Mouse (Mus musculus): Measurements from ENCODE around the gene Epop. TPM values are rescaled to one million over a fixed set of nuclear protein-coding genes. Genes with fewer than 3 reads are reported as not detected.

Gene Epop
- polyA plus RNA-seq, 1 experiment from 2014 or later = 13.0 TPM

DNA sequence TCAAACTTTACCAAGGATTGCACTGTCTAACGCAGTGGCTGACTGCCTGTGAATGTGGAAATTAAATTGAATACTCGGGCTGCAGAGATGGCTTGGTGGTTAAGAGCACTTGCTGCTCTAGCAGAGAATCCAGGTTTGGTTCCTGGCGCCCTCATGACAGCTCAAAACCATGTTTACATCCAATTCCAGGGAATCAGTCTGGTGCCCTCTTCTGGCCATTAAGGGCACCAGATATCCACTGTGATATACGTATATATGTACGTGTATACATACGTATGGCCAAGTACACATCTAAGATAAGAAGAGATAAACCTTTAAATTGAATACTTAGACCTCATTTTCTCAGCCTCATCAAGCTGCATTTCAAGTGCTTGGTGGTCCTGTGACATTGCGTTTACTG lies 36.7 kb upstream of the Epop start:
- peaks cover 14% of the 10 kb centered on the region for H3K27me3 ChIP-seq (replicated peaks; ENCODE audit: low read depth, poor library complexity, severe bottlenecking)
- no peak overlapping the region for H3K4me3 ChIP-seq
- peaks cover 74% of the 10 kb centered on the region for H3K4me1 ChIP-seq

GRCm38 (mm10) chr11:97665431-97665830 lies 35.9 kb upstream of the Epop start:
- Histone ChIP-seq H3K27me3 (replicated peaks; ENCODE audit: low read depth, poor library complexity, severe bottlenecking) (peaks cover 22% of the 10 kb centered on the region), H3K4me1 (peaks cover 74% of the 10 kb centered on the region), H3K4me3 (peak overlapping the region; percentile 92), H3K9me3 (no peaks in the 10 kb centered on the region), H3K27ac (replicated peaks) (no peak overlapping the region), H3K36me3 (replicated peaks) (peaks cover 55% of the 10 kb centered on the region)
- no peak for DNase-seq (ENCODE audit: low spot score)
- WGBS = 88% methylated on average over 13 of the region's 13 CpGs

More for the DNA sequence above, 36.7 kb upstream of the Epop start:
- Histone ChIP-seq H3K9me3 (no peaks in the 10 kb centered on the region), H3K27ac (replicated peaks) (no peak overlapping the region), H3K36me3 (replicated peaks) (peaks cover 63% of the 10 kb centered on the region)
- DNase-seq (ENCODE audit: low spot score) = no peak
- 95% methylated on average over 7 of the region's 7 CpGs for WGBS

- Histone ChIP-seq H3K9me3 (no peaks in the 10 kb centered on the region), H3K36me3 (replicated peaks) (peaks cover 49% of the 10 kb centered on the region), H3K27ac (replicated peaks) (peak overlapping the region; percentile 97), H3K27me3 (replicated peaks; ENCODE audit: low read depth, poor library complexity, severe bottlenecking) (peaks cover 23% of the 10 kb centered on the region), H3K4me1 (peaks cover 71% of the 10 kb centered on the region), H3K4me3 (peak overlapping the region; percentile 92)
- peak; percentile 44 for DNase-seq (ENCODE audit: low spot score)
- 20% methylated on average over 6 of the region's 6 CpGs for WGBS
These were observed 35.3 kb upstream of the Epop start for GRCm38 (mm10) chr11:97664771-97665240.

GRCm38 (mm10) chr11:97664339-97664665 lies 34.8 kb upstream of the Epop start:
- H3K9me3 ChIP-seq = no peaks in the 10 kb centered on the region
- peaks cover 71% of the 10 kb centered on the region for H3K4me1 ChIP-seq
- H3K4me3 ChIP-seq = peak overlapping the region; percentile 92
- no peak for DNase-seq (ENCODE audit: low spot score)
- H3K27me3 ChIP-seq (replicated peaks; ENCODE audit: low read depth, poor library complexity, severe bottlenecking) = peaks cover 26% of the 10 kb centered on the region
- peak overlapping the region; percentile 97 for H3K27ac ChIP-seq (replicated peaks)
- H3K36me3 ChIP-seq (replicated peaks) = peaks cover 44% of the 10 kb centered on the region
- under 1% methylated on average over 6 of the region's 8 CpGs for WGBS

DNA sequence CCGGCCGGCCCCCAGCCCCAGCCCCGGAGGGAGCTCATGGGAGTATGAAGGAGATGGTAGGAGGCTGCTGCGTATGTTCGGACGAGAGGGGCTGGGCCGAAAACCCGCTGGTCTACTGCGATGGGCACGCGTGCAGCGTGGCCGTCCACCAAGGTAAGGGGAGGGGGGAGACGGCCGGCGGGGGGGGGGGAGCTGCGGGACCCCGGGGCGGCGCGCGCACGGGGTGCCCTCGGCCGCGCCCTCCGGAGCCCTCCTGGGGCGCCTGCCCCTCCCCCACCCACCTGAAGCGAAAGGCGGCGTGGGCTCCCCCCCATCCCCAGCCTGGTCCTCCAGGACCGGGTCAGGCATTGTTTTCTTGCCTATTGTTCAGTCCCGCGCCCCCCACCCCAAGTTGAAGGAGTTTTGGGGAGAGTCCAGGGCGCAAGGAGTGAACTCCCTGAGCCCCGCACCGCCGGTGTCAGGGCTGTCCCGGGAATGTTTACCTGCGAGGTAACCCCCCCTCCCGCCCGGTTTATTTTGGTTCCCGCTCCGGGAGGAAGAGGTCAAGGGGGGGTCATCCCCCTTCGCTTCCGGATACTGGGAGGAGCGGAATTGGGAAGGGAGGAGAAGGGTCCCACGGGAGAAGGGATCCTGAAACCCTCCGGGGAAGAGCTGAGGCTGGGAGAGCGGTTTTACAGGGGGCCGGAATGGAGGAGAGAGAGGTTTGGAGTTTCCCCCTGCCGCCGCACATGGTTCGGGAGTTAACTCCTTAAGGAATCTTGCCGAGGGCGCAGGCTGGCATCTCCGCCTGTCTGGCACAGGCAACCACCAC lies 34.2 kb upstream of the Epop start:
- Histone ChIP-seq H3K9me3 (no peaks in the 10 kb centered on the region), H3K4me3 (peak overlapping the region; percentile 92), H3K36me3 (replicated peaks) (peaks cover 38% of the 10 kb centered on the region), H3K27ac (replicated peaks) (peak overlapping the region; percentile 97), H3K27me3 (replicated peaks; ENCODE audit: low read depth, poor library complexity, severe bottlenecking) (peaks cover 31% of the 10 kb centered on the region), H3K4me1 (peaks cover 71% of the 10 kb centered on the region)
- WGBS = 1% methylated on average over 51 of the region's 57 CpGs
- DNase-seq (ENCODE audit: low spot score) = peak; percentile 74

GRCm38 (mm10) chr11:97662893-97663527 lies 33.5 kb upstream of the Epop start, which contains the start of gene Mllt6:
TSS of gene Mllt6 (plus strand) at chr11:97663414.
- Histone ChIP-seq H3K9me3 (no peaks in the 10 kb centered on the region), H3K27me3 (replicated peaks; ENCODE audit: low read depth, poor library complexity, severe bottlenecking) (peaks cover 34% of the 10 kb centered on the region), H3K27ac (replicated peaks) (peak within 1 kb of the TSS; percentile 97), H3K4me3 (peak within 1 kb of the TSS; percentile 92), H3K4me1 (peaks cover 66% of the 10 kb centered on the region), H3K36me3 (replicated peaks) (peaks cover 31% of the 10 kb centered on the region)
- 2% methylated on average over 58 of the region's 76 CpGs for WGBS
- DNase-seq (ENCODE audit: low spot score) = peak; percentile 88

DNA sequence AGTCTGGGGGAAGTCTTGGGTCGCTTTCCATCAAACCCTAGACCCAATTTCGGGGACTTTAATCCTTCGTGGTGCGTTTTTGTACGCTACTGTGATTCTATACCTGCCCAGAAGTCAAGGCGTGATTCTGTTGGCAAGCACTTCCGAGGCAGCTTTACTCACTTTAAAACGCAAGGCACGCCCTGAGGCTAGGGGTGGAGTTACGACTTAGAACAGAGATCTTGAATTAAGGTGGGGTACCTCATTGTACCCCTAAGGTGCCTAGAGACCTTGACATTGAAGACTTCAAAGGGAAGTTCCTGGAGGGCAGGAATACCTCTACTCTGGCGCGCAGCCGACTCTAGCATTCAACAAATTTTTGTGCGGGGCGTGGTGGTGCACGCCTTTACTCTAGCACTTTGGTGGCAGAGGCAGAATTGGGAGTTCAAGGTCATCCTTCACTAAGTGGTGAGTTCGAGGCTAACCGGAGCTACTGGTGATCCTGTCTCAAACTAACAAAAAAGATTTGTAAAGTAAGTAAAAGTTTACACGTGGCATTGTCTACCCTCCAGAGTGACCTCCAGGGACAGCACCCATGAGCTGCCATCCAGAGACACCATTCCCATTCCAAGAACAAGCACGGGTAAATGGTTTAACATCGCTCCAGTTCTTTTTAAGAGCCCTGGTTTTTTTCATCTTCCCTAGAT lies 32.8 kb upstream of the Epop start:
- Histone ChIP-seq H3K9me3 (no peaks in the 10 kb centered on the region), H3K4me3 (peak overlapping the region; percentile 92), H3K4me1 (peaks cover 68% of the 10 kb centered on the region), H3K27me3 (replicated peaks; ENCODE audit: low read depth, poor library complexity, severe bottlenecking) (peaks cover 34% of the 10 kb centered on the region), H3K36me3 (replicated peaks) (peaks cover 24% of the 10 kb centered on the region), H3K27ac (replicated peaks) (peak overlapping the region; percentile 97)
- 1% methylated on average over 21 of the region's 21 CpGs for WGBS
- peak; percentile 61 for DNase-seq (ENCODE audit: low spot score)

DNA sequence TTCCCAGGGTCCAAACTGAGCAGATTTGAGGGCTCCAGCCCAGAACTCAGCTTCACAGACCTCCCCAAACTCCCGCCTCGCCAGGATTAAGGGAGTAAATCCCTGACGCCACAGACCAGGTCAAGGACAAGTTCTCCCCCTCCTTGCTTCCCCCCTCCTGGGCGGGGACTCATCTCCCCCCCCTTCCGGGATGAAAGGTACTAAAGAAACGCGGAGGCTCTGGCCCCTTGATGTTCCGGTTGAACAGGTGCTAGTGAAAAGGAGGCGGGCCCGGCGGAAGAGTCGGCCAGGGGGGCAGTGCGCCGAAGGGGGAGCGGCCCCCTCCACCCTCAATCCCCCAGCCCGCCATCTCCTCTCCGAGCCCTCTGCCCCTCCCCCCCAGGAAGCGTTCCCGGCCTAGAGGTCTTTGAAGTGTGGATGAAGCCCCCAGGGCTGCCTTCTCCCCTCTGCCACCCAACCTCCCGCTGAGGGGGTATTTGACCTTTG lies 32.2 kb upstream of the Epop start:
- Histone ChIP-seq H3K36me3 (replicated peaks) (peaks cover 17% of the 10 kb centered on the region), H3K27me3 (replicated peaks; ENCODE audit: low read depth, poor library complexity, severe bottlenecking) (peaks cover 34% of the 10 kb centered on the region), H3K9me3 (no peaks in the 10 kb centered on the region), H3K4me3 (peak overlapping the region; percentile 92), H3K4me1 (peaks cover 70% of the 10 kb centered on the region), H3K27ac (replicated peaks) (peak overlapping the region; percentile 97)
- under 1% methylated on average over 20 of the region's 20 CpGs for WGBS
- peak; percentile 81 for DNase-seq (ENCODE audit: low spot score)

- no peak for DNase-seq (ENCODE audit: low spot score)
- WGBS = 2% methylated on average over 27 of the region's 27 CpGs
- Histone ChIP-seq H3K27me3 (replicated peaks; ENCODE audit: low read depth, poor library complexity, severe bottlenecking) (peaks cover 34% of the 10 kb centered on the region), H3K27ac (replicated peaks) (peak overlapping the region; percentile 97), H3K36me3 (replicated peaks) (peaks cover 10% of the 10 kb centered on the region), H3K9me3 (no peaks in the 10 kb centered on the region), H3K4me1 (peaks cover 71% of the 10 kb centered on the region), H3K4me3 (peak overlapping the region; percentile 92)
These were observed 31.5 kb upstream of the Epop start for GRCm38 (mm10) chr11:97660734-97661647.

DNA sequence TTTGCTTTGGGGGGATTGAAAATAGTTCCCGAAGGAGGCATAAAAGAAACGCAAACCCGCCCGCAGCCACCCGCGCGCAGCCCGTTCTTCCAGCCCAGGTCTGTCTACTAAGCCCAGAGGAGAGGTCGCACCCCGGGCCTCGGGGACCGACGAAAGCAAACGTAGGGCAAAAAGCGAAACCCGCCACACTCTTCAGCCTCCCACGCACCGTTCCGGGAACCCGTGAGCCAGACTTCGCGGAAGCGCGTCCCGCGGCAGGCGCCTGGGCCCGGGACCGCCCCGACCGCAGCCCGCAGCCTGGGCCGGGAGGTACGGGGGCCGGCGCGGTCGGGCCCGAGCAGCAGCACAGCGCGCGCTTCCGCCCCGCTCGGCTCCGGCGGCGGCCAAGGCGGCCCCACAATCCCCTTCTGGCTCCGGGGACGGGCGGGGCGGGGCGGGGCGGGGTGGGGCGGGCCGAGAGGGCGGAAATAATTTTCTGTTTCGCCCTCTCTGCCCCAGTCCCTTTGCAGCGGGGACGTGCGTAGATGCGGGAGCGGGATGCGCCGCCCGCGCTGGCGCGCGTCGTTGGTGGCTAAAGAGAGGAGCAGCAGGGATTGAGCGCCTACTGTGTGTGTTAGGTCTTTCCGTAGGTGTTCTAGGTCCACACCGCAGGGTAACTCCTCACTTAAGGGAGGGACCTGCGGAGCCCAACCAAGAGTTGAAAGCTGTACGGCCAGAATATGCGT lies 30.6 kb upstream of the Epop start:
- H3K9me3 ChIP-seq = no peaks in the 10 kb centered on the region
- peak overlapping the region; percentile 86 for H3K27ac ChIP-seq (replicated peaks)
- H3K36me3 ChIP-seq (replicated peaks) = peaks cover 2% of the 10 kb centered on the region; the same call in 1 of the 2 replicates
- DNase-seq (ENCODE audit: low spot score) = peak; percentile 88
- peak overlapping the region; percentile 92 for H3K4me3 ChIP-seq
- peaks cover 34% of the 10 kb centered on the region for H3K27me3 ChIP-seq (replicated peaks; ENCODE audit: low read depth, poor library complexity, severe bottlenecking)
- H3K4me1 ChIP-seq = peaks cover 65% of the 10 kb centered on the region
- WGBS = under 1% methylated on average over 78 of the region's 78 CpGs

- no peak for DNase-seq (ENCODE audit: low spot score)
- Histone ChIP-seq H3K27me3 (replicated peaks; ENCODE audit: low read depth, poor library complexity, severe bottlenecking) (peaks cover 34% of the 10 kb centered on the region), H3K36me3 (replicated peaks) (no peaks in the 10 kb centered on the region), H3K27ac (replicated peaks) (peak overlapping the region; percentile 86), H3K4me3 (peak overlapping the region; percentile 92), H3K4me1 (peaks cover 58% of the 10 kb centered on the region), H3K9me3 (no peaks in the 10 kb centered on the region)
- WGBS = 11% methylated on average over 13 of the region's 13 CpGs
These were observed 29.9 kb upstream of the Epop start for GRCm38 (mm10) chr11:97659267-97659989.
